Mouse (Mus musculus) right cerebral cortex, postnatal 25 days (tissue): ENCODE data around the gene Tbc1d22b.
A peak's percentile ranks its signal among the peaks of the same experiment; 100 is the strongest.
"Not testable (repeated sequence)": the region's sequence is repeated elsewhere in the genome, so short reads cannot be mapped to it uniquely, and the experiment has no call there.

Experiments
- DNase-seq: peaks from one replicate; pipeline ENCODE4 v3.0.0; 2022

Gene Tbc1d22b

GRCm38 (mm10) chr17:29549543-29550428 is at the start of gene Tbc1d22b, which contains the start of gene Gm17657:
Gene Tbc1d22b, plus strand, starts transcription at chr17:29549785.
Gene Gm17657, minus strand, starts transcription at chr17:29549638.
- peak; percentile 95 for DNase-seq

- no peak for DNase-seq
Measured at GRCm38 (mm10) chr17:29500243-29500740, 49.3 kb upstream of the Tbc1d22b start.

GRCm38 (mm10) chr17:29500802-29501469 is 48.6 kb upstream of the Tbc1d22b start:
- DNase-seq, result no peak

- DNase-seq, result no peak
Measured at GRCm38 (mm10) chr17:29502005-29502668, 47.4 kb upstream of the Tbc1d22b start.

DNA sequence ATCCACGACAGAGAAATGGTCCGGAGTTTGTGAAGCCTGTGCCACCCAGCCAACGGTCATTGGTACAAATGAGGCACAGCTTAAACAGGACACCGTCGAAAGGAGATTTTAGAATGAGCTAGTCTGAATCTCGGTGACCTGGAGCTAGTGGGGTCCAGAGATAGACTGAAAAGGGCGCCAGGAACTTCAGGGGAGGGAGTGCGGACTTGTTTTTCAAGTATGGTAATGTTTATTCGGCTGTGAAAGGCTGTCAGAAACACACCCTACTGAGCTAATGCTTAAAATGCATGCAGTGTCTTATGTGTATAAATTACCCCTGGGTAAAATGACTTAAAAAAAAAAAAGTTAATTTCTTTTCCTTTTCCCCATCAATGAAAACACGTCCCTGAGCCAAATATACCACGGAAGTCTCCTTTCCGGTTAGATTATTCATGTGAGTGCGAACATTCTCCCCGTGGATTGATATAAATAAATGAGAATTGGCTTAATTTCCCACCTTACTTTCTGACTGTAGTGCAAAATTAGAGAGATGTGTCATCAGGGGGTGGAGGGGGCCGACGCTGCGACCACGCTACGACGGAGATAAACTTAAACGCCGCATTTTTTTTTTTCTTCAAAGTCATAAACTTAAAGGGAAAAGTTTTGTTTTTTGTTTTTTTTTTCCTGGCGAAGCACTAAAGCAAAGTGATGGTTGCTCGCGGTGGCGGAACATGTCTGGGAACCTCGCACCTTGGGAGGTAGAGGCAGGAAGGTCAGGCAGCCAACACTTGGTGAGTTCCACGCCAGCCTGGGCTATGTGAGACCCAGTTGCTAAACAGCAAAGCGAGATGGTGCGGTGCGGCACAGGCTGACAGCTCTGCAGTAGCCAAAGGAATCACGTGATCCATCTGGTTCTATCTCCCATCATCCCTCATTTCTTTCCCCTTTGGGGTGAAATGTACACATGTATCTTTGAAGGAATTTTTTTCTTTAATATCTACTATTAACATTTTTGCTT is 46.6 kb upstream of the Tbc1d22b start:
- DNase-seq, result no peak

DNA sequence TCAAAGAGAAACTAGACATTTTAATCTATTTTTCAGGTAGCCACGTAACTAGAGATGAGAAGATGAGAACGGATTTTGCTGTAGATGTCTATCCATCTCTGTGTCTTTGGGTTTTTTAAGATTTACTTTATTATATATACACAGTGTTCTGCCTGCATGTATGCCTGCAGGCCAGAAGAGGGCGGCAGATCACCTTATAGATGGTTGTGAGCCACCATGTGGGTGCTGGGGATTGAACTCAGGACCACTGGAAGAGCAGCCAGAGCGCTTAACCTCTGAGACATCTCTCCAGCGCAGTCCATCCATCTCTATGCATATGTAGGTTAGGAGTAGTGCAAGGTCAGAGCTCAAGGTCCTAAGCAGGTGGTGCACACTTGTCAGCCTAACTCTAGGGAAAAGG is 45.9 kb upstream of the Tbc1d22b start:
- DNase-seq, result no peak

DNA sequence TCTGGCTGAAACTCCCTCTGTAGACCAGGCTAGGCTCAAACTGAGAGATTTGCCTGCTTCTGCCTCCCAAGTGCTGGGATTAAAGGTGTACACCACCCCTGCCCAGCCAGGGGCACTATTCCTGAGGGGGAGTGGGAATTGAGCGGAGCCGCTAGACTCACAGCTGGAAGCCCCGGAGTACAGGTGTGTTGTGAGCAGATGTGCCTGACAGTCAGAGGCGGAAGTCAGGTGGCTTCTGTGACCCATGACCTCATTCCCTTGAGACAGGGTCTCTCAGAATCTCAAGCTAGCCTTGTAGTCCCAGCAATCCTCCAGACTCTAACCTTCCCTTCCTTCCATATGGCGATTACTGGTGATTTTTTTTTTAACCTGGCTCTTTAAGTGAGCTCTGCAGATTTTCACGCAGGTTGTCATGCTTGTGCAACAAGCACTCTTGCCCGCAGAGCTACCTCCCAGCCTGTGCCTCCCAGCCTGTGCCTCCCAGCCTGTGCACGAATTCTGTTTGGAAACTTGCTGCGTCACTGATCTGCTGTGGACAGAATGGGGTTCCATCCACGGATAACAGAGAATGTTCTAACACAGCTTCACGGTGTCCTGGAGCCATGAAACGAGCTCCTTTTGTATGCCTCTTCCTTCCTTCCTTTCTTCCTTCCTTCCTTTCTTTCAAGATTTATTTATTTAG is 40.5 kb upstream of the Tbc1d22b start:
- DNase-seq, result no peak

DNA sequence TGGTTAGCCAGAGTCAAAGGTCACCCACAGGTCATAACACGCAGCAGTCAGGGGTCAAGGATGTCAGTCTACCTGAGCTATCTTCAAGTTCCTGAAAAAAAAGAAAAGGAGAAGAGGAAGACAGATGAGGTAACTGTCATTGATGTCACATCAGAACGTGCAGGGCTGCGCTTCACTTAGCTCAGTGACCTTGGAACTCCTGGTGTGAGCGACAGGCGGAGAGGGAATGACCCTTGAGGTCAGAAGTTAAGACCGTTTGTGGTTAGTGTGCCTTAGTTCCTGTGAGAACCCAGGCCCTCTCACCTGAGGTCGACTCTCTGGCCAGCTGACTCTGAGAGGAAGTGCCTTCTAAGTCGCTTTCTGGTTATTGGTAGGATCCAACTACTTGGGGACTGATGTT is 38.9 kb upstream of the Tbc1d22b start:
- no peak for DNase-seq

DNA sequence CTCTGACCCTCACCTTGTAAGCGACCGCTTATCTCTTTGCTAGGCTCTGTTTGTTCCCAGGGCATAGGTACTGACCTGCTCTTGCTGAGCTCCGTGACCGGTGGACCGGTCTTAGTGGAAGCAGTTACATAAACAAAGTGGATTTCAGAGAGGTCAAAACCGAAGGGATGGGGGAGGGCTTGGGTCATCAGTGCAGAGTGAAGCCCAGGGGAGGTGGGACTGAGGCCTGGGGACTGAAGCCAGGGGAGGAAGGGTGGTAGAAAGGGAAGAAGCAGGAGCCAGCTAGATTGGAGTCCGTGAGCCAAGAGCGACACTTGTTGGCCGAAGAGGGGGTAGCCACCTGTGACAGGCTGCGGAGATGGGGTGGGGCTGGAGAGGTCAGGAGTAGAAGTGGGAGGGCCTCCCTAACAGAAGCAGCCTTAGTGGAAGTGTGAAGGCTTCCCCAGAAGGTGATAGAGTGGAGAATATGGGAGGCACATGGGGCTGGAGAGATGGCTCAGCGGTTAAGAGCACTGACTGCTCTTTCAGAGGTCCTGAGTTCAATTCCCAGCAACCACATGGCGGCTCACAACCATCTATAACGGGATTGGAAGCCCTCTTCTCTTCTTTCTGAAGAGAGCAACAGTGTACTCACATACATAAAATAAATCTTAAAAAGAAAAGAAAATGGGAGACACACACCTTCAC is 36.4 kb upstream of the Tbc1d22b start:
- no peak for DNase-seq

DNA sequence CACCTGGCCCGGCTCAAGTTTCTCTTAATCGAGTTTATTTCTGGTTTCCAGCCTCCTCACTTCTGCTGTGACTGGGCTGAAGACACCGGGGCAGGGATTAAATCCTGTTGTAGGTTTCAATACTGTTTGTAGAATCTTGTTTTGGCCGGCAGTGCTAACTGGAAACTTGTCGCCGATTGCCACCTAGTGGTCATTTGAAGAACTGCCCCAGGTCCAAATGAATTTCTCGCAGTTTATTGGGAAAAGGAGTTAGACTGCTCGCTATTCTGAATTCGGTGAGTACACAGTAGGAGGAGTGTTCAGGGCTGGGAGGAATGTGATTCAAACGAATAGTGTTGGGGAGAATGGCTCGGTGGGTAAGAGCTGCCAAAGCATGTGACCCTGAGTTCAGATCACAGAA is 35.1 kb upstream of the Tbc1d22b start:
- DNase-seq, result peak; percentile 71

- not testable (repeated sequence) for DNase-seq
Measured at GRCm38 (mm10) chr17:29518665-29519064, 30.9 kb upstream of the Tbc1d22b start.

GRCm38 (mm10) chr17:29519731-29520130 is 29.9 kb upstream of the Tbc1d22b start:
- DNase-seq, result no peak

- no peak for DNase-seq
Measured at GRCm38 (mm10) chr17:29525613-29526012, 24.0 kb upstream of the Tbc1d22b start.

- no peak for DNase-seq
Measured at GRCm38 (mm10) chr17:29528568-29529187, 20.9 kb upstream of the Tbc1d22b start.

DNA sequence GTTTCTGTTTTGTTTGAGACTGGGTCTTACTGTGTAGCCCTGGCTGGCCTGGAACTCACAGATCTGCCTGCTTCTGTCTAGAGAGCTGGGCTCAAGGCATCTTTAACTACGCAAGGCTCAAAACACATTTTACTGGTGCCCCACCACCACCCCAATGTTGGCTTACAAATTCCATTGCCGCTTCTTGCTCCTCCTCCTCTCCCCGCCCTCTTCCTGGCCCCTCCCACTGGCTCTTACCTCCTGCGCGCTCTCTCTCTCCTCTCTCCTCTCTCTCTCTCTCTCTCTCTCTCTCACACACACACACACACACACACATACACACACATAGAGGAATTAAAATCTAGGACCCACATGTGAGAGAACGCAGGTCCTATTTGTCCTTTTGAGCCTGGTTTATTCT is 19.1 kb upstream of the Tbc1d22b start:
- no peak for DNase-seq

- no peak for DNase-seq
Measured at GRCm38 (mm10) chr17:29531278-29531677, 18.3 kb upstream of the Tbc1d22b start.

GRCm38 (mm10) chr17:29531757-29532384 is 17.7 kb upstream of the Tbc1d22b start:
- DNase-seq, result no peak

DNA sequence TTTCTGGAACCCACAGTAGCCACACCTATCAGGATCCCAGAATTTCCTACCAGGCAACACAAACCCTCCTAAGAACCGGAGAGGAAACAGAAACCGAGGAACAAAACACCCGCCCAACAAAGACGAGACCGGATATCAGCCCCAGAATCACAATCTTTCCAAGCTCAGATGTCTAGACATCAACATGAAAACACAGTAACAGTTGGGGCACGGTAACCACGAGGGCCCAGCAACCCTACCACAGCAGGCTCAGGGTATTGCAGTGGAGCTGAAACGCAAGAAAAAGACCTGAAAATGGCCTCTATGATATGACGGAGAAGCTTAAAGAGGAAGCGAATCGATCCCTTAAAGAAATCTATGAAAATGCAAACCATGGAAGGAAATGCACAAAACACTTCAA is 15.7 kb upstream of the Tbc1d22b start:
- no peak for DNase-seq

DNA sequence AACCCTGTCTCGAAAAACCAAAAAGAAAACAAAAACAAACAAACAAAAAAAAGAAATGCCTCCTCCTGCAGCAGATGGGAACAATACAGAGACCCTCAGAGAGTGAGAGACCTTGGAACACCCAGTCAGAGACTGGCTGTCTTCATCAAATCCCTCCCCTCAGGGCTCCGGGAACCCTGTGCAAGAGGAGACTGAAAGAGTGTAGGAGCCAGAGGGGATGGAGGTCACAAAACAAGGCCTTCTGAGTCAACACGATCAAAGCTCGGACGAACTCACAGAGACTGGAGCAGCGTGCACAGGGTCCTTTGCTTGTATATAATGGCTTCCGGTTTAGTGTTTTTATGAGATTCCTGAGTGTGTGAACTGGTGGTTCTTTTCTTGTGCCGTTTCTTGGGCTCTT is 9.2 kb upstream of the Tbc1d22b start:
- no peak for DNase-seq

DNA sequence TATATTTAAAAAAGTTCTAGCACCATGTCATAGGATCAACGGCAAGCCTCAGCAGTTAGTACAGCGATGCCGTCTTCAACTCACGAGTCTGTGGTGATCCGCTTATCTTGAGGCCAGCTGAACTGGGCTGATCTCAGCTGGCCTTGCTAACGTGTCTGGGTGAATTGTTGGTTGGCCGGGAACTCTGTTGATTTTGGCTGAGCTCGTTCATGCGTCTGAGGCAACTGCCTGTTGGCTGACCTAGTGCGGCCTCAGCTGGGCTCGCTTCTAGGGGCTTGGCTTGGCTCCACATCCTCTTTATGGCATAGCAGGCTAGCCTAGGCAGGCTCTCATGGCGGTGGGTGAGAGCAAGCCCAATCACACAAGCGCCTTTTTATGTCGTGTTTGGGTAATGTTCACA is 8.2 kb upstream of the Tbc1d22b start:
- no peak for DNase-seq
